8 mouse cellular contexts compared by ENCODE assay signal in genomic region chr3:101110043-101110837, GRCm38 (mm10). TPM values are rescaled to one million over a fixed set of nuclear protein-coding genes. Genes with fewer than 3 reads are reported as not detected.
DNase-seq lines count a peak whose midpoint lies in the region; ATAC-seq and TF ChIP-seq lines count a peak whose summit lies in the region.

Gene Ptgfrn, minus strand, starts transcription at chr3:101110278.

- peak within 1 kb of the TSS; percentile 96 for H3K27ac ChIP-seq in forebrain, embryonic 10.5 days
- peak within 1 kb of the TSS; percentile 94 for H3K27ac ChIP-seq in heart, postnatal 0 days (ENCODE audit: low read depth)

- peak; percentile 23; the same call in 1 of the 2 replicates for TF ChIP-seq POLR2A in lung, adult 2 months (IDR thresholded peaks at IDR 0.05; ENCODE audit: borderline replicate concordance, extremely low read depth, low read depth, low read length)

- H3K4me1 ChIP-seq in forebrain, embryonic 10.5 days: peaks cover 73% of the 10 kb centered on the region
- peaks cover 25% of the 10 kb centered on the region for H3K4me1 ChIP-seq in heart, postnatal 0 days (ENCODE audit: control insufficient read depth, insufficient read depth)
- peaks cover 12% of the 10 kb centered on the region for H3K4me1 ChIP-seq in lung, adult 2 months (ENCODE audit: control insufficient read depth, insufficient read depth, low read length)

- no peaks in the 10 kb centered on the region for H3K9me3 ChIP-seq in forebrain, embryonic 10.5 days
- no peaks in the 10 kb centered on the region for H3K9me3 ChIP-seq in heart, postnatal 0 days (replicated peaks; ENCODE audit: control insufficient read depth, low read length)

- TF ChIP-seq EP300 in heart, postnatal 0 days (IDR thresholded peaks at IDR 0.05; ENCODE audit: low read depth): no peak

- peak within 1 kb of the TSS; percentile 89 for H3K4me3 ChIP-seq in forebrain, embryonic 10.5 days
- peak within 1 kb of the TSS; percentile 95 for H3K4me3 ChIP-seq in heart, postnatal 0 days (ENCODE audit: low read depth, low read length)
- peak within 1 kb of the TSS; percentile 59 for H3K4me3 ChIP-seq in lung, adult 2 months (replicated peaks; ENCODE audit: extremely low read depth, low read depth, low read length)

- no peaks in the 10 kb centered on the region; the same call in 1 of the 2 replicates for H3K36me3 ChIP-seq in forebrain, embryonic 10.5 days (replicated peaks)
- H3K36me3 ChIP-seq in heart, postnatal 0 days (replicated peaks; ENCODE audit: control insufficient read depth, insufficient read depth, low read length): no peaks in the 10 kb centered on the region

- under 1% methylated on average over 70 of the region's 81 CpGs for WGBS in forebrain, embryonic 10.5 days
- 1% methylated on average over 57 of the region's 81 CpGs for WGBS in heart, postnatal 0 days
- WGBS in lung, adult 2 months: 3% methylated on average over 47 of the region's 81 CpGs

- H3K9ac ChIP-seq in heart, postnatal 0 days (replicated peaks; ENCODE audit: low read depth, low read length): peak within 1 kb of the TSS; percentile 91

- DNase-seq in CD8-positive naive resting alpha-beta T cell, adult 2 months (ENCODE audit: low read depth in 2 of 2, low spot score in 2 of 2): peak; percentile 12 to 17
- peak; percentile 49 for DNase-seq in adrenal gland, adult 8-10 months
- DNase-seq in forebrain, embryonic 10.5 days (ENCODE audit: extremely low spot score, low spot score): peak; percentile 82
- DNase-seq in heart, postnatal 0 days (ENCODE audit: low spot score): peak; percentile 65
- peak; percentile 80 for DNase-seq in kidney, postnatal 14 days
- peak; percentile 84 for DNase-seq in lung, adult 2 months
- DNase-seq in ovary, adult 18-20 months (ENCODE audit: low spot score): peak; percentile 62
- peak; percentile 28 for DNase-seq in urinary bladder, postnatal 10 days (ENCODE audit: low spot score)

- peaks cover 22% of the 10 kb centered on the region for H3K27me3 ChIP-seq in forebrain, embryonic 10.5 days (ENCODE audit: poor library complexity, severe bottlenecking)
- no peaks in the 10 kb centered on the region for H3K27me3 ChIP-seq in heart, postnatal 0 days (ENCODE audit: control insufficient read depth, insufficient read depth, low read length)

- peak within 1 kb of the TSS; percentile 99 for H3K4me2 ChIP-seq in heart, postnatal 0 days (ENCODE audit: low read depth, low read length)

- TF ChIP-seq CTCF in heart, postnatal 0 days (IDR thresholded peaks at IDR 0.05; ENCODE audit: low read depth): no peak
- no peak for TF ChIP-seq CTCF in lung, adult 2 months (IDR thresholded peaks at IDR 0.05; ENCODE audit: insufficient read depth, low read length)

- ATAC-seq in heart, postnatal 0 days (ENCODE audit: insufficient read depth, low read depth): peak; percentile 73

RNA-seq across cellular contexts. Expression of gene Ptgfrn, which starts in this region (rescaled TPM):
- 10 to 100 TPM; 32.1 to 51.5 (median 39.7) TPM for total RNA-seq in adrenal gland, adult 8-10 months (2022)
- polyA plus RNA-seq in forebrain, embryonic 10.5 days (2016; fragmentation: Nextera tagmentation; extraction: Ambion mirVana): 3.2 and 3.3 TPM in 2 replicates
- 61.5 and 74.4 TPM in 2 replicates for total RNA-seq in heart, postnatal 0 days (2014; rRNA removed; ENCODE audit: low replicate concordance)
- 4.6 and 5.2 TPM in 2 replicates for polyA plus RNA-seq in heart, postnatal 0 days (2015; fragmentation: Nextera tagmentation; extraction: Ambion mirVana)
- 63.0 and 81.5 TPM in 2 replicates for polyA plus RNA-seq in lung, adult 2 months (2012; rRNA removed)

Comparison
In these comparisons a context has a peak if more than half of its experiments do, and no peak if none do; other contexts are left out.
1. Peak in every context shown above with its lines: DNase-seq, ATAC-seq, H3K4me3 ChIP-seq and H3K27ac ChIP-seq.
2. RNA of gene Ptgfrn (polyA plus RNA-seq): 63.0 to 81.5 TPM in lung, adult 2 months; 4.6 to 5.2 TPM in heart, postnatal 0 days and 3.2 to 3.3 TPM in forebrain, embryonic 10.5 days; every median in the first group is over 10 times any median in the second.
3. DNase-seq: peak in every context shown above with its lines; median percentile 84 in lung, adult 2 months; 82 in forebrain, embryonic 10.5 days; 80 in kidney, postnatal 14 days; 65 in heart, postnatal 0 days; 62 in ovary, adult 18-20 months; 49 in adrenal gland, adult 8-10 months; 28 in urinary bladder, postnatal 10 days; 14 in CD8-positive naive resting alpha-beta T cell, adult 2 months.